Mouse (Mus musculus): ENCODE results near the gene Ranbp9.

The Ranbp9 gene

GRCm38 (mm10) chr13:43450686-43451085 is 30.4 kb downstream of the Ranbp9 start:
- DNase-seq (ENCODE audit: low spot score) = no peak

DNA sequence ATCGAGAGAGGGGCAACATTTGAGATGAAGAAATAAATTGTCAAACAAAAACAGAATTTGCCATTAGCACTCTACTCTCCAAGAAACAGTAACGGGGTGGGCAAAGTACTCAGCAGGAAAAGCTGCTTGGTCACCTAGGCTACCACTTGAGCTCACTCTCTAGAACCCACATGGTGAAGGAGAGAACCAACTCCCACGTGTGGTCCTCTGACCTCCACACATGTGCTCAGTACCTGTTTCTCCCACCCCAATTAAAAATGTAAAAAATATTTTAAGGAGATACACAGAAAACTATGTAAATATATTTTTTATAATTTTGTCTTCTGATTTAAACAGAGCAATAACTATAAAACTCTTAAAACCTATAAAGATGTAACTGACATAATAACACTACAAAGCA is 33.4 kb downstream of the Ranbp9 start:
- DNase-seq (ENCODE audit: low spot score) = no peak

DNA sequence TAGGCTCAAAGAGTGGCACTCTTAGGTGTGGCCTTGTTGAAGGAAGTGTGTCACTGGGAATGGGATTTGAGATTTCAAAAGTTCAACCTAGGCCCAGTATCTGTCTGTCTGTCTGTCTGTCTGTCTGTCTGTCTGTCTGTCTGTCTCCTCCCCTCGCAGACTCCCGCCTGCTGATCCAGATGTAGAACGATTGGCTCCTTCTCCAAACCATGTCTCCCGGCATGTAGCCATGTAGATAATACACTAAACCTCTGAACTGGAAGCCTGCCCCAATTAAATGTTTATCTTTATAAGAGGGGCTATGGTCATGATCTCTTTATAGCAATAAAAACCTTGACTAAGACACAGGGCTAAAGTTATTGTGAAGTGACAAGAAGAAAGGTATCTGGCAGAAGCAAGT is 35.3 kb downstream of the Ranbp9 start:
- DNase-seq (ENCODE audit: low spot score) = no peak

- no peak for DNase-seq (ENCODE audit: low spot score)
Measured at GRCm38 (mm10) chr13:43444717-43445116, 36.4 kb downstream of the Ranbp9 start.

- DNase-seq (ENCODE audit: low spot score) = no peak
Measured at GRCm38 (mm10) chr13:43443706-43444105, 37.4 kb downstream of the Ranbp9 start.

GRCm38 (mm10) chr13:43442551-43442950 is 38.5 kb downstream of the Ranbp9 start:
- no peak for DNase-seq (ENCODE audit: low spot score)

GRCm38 (mm10) chr13:43440376-43440775 is 40.7 kb downstream of the Ranbp9 start:
- no peak for DNase-seq (ENCODE audit: low spot score)

- DNase-seq (ENCODE audit: low spot score) = no peak
Measured at GRCm38 (mm10) chr13:43433395-43433794, 47.7 kb downstream of the Ranbp9 start.

- no peak for DNase-seq (ENCODE audit: low spot score)
Measured at GRCm38 (mm10) chr13:43428436-43428835, 52.6 kb downstream of the Ranbp9 start.

DNA sequence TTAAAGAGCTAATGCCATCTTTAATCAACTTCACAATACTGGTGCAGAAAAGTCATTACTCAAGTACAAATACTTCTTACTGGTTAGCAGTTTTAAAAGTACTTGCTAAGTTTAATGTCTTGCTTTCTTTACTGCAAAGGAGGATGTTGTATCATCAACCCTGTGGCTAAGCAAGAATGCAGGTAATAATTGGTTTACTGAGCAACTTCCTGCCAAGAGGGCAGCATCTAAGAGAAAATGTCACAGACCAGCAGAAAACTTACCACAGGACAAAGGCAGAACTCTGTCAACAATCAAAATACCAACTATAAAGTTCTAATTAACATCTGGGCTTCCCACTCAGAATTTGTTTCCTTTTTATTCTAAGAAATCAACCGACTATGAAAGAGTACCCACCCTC is 65.8 kb downstream of the Ranbp9 start:
- DNase-seq (ENCODE audit: low spot score) = no peak

DNA sequence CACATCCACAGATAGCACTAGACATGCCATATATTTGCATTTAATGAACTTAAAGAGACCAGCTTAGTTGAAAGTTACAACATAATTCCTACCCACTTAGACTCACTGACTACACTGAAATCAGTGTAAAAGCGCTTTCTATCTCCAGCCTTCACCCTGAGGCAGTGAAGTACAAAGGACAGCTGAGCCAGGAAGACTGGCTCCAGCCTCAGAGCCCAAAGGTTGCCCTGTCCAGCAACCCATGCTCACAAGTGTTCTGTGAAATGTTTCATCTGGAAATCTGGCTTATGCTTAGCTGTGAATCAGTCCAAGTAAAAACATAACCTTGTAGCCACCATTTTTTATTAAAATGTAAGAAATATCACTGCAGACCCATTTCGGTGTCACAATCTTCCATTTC is 67.5 kb downstream of the Ranbp9 start:
- no peak for DNase-seq (ENCODE audit: low spot score)

DNA sequence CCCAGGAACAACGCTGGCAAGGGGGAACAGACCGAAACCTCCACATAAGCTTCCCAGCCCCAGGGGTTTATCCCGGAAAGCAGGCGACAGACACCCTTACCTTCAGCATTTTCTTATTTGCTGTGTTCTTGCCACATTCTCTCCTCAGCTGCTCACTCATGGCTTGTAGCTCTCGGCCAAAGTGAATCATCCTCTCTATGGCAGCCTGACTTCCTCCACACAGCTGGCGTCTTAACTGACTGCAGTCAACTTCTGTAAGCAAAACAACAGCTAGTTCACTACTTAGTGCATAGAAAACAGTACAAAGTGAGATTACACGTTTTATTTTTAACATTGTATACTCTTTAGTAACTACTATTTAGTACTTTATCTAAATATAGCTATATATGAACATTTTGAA is 68.8 kb downstream of the Ranbp9 start:
- DNase-seq (ENCODE audit: low spot score) = no peak

DNA sequence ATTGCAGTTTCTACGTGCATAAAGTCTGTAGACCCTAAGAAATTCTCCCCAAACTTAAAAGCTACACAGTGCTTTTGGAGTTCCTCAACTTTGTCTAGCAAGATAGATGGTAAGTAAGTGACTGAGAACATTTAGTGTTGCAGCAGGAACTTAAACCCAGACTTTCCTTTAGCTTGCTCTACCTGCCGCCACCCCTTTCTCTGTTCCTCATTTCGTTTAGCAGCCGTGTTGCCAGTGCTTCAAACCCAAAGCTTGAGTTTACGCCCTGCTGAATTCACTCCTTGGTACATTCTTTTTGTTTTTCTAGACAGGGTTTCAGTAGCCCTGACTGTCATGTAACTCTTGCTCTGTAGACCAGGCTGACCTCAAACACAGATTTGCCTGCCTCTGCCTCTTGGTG is 81.5 kb downstream of the Ranbp9 start:
- DNase-seq (ENCODE audit: low spot score) = no peak

DNA sequence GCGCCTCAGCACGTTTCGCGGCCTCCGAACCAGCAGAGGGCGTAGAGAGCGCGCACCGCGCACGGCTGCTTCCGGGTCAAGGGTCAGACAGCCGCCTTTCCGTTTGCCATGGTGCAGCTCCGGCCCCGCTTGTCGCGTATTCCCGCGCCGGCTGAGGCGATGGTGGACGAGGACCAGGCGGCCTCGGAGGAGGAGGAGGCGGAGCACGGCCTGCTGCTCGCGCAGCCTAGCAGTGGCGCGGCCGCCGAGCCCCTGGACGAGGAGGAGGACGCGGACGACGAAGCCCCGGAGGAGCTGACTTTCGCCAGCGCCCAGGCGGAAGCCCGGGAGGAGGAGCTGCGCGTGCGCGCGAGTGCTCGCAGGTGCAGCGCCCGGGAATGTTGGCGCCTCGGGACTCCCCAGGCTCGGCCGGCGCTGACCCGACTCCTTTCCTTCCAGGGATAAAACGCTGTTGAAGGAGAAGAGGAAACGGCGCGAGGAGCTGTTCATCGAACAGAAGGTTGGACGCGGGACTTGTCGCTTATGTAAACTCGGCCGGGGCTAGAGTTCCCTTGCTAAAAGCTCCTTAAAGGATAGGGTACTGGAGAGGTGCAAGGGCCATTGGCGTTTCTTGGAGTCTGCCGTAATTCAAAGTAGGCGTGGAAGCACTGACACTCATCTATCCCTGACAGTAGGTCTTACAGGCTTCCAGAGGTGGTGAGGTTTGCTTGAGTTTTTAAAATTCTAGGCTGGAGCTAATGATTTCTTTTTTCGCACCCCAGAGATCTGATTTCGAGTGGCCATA is 82.6 kb downstream of the Ranbp9 start, which contains the start of gene Nol7:
TSS of gene Nol7 (plus strand) at position 94 of the 784 bp plus-strand sequence.
- DNase-seq (ENCODE audit: low spot score) = peak; percentile 92

DNA sequence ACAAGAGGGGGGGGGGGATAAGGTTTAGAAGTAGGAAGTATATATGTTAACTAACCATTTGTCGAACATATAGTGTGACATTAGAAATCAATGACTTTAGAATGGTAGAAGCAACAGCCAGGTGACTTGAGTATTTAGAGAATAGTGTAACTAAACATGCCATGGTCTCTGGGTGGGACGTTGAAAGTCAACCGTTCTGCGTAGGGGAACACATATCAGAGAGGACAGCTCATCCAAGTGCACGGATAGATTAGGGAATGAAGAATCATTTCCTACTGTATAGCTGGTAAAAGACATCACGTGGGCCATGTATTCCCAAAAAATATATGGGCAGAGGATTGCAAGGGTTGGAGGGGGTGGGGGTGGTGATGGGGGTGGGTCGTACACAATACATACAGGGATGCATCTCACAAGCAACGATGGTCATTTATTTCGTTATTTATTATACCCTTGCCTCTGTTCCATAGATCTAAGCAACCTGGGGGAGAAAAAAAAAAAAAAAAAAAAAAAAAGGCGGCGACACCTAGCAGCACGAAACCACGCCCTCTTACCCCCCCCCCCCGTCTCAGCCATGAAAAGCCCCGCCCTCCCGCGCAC is 83.3 kb downstream of the Ranbp9 start:
- no peak for DNase-seq (ENCODE audit: low spot score)

DNA sequence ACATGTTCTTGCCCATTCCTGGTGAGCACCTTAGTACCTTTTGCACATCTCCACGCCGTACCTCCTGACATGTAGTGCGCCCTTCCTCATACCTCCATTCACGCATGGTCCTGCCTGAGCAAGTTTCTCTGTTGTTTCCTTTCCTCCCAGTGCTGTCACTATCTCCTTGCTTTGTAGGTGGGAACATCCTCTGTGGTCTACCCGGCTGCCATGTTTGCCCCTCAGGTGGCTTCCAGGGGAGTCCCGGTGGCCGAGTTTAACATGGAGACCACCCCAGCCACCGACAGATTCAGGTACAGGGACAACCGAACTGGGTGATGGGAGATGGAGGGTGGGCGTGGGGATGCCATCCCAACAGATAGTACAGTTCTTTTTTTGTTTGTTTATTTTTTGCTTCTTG is 95.8 kb downstream of the Ranbp9 start:
- no peak for DNase-seq (ENCODE audit: low spot score)

GRCm38 (mm10) chr13:43379989-43380388 is 101.1 kb downstream of the Ranbp9 start:
- DNase-seq (ENCODE audit: low spot score) = no peak

GRCm38 (mm10) chr13:43374918-43375432 is 106.1 kb downstream of the Ranbp9 start:
- no peak for DNase-seq (ENCODE audit: low spot score)

- DNase-seq (ENCODE audit: low spot score) = no peak
Measured at GRCm38 (mm10) chr13:43374205-43374604, 106.9 kb downstream of the Ranbp9 start.

- DNase-seq (ENCODE audit: low spot score) = no peak
Measured at GRCm38 (mm10) chr13:43372892-43373291, 108.2 kb downstream of the Ranbp9 start.

DNA sequence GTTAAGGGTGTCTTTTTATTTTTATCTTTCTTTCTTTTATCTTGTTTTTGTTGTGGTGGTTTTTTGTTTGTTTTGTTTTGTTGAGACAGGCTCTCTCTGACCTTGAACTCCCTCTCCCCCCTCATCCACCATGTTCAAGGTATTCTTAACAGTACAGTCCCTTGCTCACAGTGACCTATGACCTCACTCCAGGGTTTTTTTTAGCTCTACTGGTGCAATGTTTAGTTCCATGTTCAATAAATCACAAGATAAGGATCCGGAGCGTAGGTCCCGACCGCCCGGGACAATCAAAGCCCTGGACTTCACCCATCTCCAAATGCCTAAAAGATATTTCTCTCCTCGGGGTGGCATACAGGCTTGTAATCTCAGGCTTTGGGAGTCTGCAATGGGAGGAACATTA is 111.0 kb downstream of the Ranbp9 start:
- no peak for DNase-seq (ENCODE audit: low spot score)

DNA sequence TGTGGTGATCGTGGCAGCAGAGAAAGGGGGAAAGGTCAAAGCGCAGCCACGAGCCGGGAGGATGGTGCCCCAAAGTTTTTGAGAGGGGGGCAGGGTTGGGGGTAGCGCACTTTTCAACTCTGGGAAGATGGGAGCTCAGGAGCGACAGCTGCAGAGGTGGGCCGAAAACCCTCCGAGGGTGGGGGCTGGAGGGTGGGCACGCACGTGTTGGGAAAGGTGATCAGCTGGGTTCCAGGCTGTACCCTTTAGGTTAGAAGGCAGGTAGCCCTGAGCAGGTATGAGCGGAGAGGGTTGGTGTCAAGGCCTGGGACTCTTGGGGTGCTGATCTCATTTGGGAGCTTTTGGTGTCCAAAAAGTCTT is 115.3 kb downstream of the Ranbp9 start:
- no peak for DNase-seq (ENCODE audit: low spot score)

DNA sequence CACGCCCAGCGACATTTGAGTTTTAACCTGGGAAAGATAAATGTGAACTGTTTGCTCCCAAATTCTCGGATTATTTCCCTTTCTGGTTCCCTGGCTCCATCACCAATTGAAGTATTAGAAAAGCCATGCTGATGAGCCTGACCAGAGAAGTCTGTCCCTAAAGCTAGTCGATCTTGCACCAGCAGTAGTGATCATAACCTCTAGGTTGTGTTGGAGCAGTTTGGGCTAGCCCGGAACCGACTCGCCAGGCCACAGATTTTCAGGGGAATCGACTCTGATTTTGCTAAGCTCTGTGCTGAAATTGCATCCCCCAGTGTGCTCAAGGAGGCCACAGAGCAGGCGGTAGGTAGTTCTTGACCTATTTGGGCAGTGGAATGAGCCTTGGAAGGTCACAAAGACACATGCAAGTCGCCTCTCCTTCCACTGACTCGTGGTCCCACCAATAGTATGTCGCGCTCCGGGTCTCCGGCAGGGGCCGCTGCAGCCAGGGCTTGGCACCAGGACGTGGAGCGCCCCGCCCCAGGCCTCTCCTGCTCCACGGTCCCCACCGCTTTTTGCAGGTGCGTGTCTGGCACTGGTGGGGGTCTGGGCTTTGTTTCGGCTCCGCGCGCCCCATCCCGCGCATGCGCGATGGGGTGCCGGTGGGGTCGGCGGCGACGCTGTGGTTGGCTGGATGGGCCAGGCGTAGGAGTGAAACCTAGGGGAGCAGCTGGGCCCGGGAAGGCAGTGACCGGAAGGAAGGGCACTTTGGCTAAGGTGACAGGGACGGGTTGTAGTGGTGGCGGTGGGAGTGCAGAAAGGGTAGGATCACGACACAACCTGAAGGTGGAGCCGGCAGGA is 115.9 kb downstream of the Ranbp9 start, which contains the start of gene Sirt5:
TSS of gene Sirt5 (plus strand) at position 512 of the 840 bp plus-strand sequence.
- DNase-seq (ENCODE audit: low spot score) = peak; percentile 59
